Mouse (Mus musculus): ENCODE data around the gene Arap2. TPM values are rescaled to one million over a fixed set of nuclear protein-coding genes. Genes with fewer than 3 reads are reported as not detected.
A peak's percentile ranks its signal among the peaks of the same experiment; 100 is the strongest.

The Arap2 gene
- total RNA-seq (2021), result 1 to 10 TPM; 4.0 to 6.7 TPM
- long read RNA-seq, experiment 1, result 0 reads
- long read RNA-seq, experiment 2, result 0 reads

- DNase-seq, result peak; percentile 76 to 86
Observed at GRCm38 (mm10) chr5:62765784-62766701, at the start of gene Arap2. Arap2 (minus strand) TSS chr5:62766159.

DNA sequence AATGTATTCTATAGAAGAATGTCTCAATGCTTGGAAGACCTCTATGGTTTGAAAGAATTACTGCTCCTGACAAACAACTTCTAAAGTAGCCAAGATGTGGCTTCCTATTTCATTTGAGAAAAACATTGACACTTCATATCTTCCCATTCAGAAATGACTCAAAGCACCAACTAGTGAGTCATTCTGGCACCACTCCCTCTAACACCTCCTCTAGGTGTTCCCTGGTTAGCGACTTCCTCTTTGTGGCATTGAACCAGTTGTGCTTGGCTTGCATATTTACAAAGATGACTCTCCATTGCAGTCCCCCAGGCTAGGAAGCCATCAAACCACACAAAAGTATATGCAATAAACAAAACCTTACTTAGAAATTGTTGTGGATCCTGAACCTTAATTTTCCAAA is 49.8 kb upstream of the Arap2 start:
- DNase-seq, result no peak

DNA sequence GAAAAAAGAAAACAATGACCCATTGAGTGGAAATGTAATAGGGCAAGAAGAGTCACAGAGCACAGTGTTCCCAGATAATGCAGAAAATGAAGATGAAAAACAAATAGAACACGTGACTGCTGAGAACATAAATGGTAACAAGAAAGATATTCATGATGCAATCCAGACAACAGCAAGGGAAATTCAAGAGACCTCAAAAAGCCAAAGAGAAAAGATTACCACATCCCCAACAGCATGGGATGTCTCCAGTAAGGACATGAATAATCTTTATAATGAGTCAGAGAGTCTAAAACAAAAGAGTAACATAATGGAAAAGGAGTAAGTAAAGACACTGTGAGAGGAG is 48.1 kb upstream of the Arap2 start:
- DNase-seq, result no peak

- no peak for DNase-seq
Observed at GRCm38 (mm10) chr5:62813402-62814071, 47.6 kb upstream of the Arap2 start, which contains the start of gene Dthd1. Dthd1 (plus strand) TSS chr5:62813823.

GRCm38 (mm10) chr5:62792776-62793175 is 26.8 kb upstream of the Arap2 start:
- DNase-seq, result no peak

GRCm38 (mm10) chr5:62790921-62791564 is 25.1 kb upstream of the Arap2 start:
- no peak for DNase-seq

GRCm38 (mm10) chr5:62786809-62787208 is 20.9 kb upstream of the Arap2 start:
- peak; percentile 37 to 50 for DNase-seq

DNA sequence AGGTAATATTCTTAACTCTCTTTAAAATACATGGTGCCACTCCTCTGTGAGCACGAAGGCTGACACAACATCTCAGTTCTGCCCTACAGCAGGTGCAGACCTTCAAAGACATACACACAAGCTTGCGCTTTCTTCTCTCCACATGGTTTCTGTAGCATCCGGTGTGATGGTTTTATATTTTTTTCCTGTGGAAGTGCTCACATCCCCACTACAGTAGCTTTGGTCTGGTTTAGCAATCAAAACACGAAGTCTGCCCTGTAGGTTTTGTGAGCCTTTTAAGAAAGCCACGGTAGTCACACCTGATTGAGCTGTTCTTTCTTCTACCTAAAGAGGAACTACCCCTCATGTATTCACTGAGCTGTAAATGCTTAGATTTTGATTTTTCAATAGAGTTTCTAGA is 12.7 kb upstream of the Arap2 start:
- no peak for DNase-seq

DNA sequence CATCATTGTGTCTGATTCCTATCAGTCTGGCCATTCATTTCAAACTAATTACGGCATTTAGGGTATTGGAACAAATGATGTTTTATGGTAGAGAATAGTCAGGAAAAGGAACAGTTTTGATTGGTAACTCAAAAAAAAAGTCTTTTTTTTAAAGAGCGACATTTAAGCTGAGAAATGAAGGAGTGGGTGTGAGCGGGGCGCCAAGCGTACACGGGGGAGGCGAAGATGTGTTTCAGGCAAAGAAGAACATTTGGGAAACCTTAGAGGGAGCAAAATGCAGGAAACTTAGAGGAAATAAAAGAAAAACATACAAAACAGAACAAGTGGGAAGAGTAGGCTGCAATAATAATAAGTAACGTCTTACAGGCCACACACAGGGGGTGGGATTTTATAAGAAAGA is 11.8 kb upstream of the Arap2 start:
- DNase-seq, result no peak

DNA sequence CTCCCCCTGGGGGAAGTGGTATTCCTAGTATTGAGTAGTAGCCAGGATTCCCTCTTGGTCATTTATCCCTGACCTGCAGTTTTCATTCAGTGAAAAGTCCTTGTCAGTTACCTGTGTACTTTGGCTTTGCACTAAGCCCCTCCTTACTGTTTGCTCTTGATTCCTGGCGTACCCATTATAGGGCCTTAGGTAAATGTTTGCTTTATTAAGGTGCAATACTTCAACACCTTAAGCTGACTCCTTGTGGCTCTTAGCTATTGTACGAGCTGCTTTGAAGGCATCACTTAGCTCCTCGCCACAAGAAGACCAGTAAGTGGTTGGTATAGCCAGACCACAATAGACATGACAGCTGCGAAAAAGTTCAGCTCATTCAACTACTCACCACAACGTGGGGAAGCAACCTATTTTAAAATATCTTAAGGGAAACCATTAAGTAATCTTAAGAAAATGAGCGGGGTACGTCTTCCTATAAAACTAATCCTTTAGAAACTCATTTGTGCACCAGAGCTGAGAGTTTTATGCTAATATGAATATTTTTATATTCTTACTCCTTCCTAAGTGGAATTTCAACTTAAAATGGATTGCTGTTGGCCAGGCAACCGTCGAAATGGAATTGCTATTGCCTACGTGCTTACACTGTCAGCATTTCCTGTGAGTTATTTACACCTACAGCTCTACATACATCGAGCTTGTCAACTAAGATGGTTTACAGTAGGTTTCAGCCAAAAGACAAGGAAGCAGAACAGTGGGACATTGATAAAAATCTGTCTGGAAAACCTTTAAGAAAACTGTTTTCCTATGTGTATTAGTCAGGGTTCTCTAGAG is 6.0 kb upstream of the Arap2 start:
- no peak for DNase-seq

GRCm38 (mm10) chr5:62765459-62765783 is 538 bp downstream of the Arap2 start:
- no peak for DNase-seq

DNA sequence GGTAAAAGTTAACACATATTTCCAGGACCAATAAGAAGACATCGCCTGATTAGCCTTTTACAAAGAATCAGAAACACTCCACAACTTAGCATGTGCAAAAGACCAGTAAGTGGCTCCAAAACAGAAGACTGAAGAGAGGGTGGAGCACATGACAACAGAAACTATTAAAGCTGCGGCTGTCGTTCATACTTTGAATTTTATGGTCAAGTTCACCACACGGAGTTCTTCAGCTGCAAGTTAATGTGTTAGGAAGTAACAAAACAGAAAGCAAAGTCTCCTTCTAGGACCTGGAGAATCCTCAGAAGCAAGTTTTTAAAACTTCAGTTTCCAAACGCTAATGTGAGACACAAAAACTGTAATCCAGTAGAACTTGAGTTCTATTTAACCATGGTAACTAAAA is 1.8 kb downstream of the Arap2 start:
- no peak for DNase-seq

GRCm38 (mm10) chr5:62763046-62763445 is 2.9 kb downstream of the Arap2 start:
- no peak for DNase-seq

DNA sequence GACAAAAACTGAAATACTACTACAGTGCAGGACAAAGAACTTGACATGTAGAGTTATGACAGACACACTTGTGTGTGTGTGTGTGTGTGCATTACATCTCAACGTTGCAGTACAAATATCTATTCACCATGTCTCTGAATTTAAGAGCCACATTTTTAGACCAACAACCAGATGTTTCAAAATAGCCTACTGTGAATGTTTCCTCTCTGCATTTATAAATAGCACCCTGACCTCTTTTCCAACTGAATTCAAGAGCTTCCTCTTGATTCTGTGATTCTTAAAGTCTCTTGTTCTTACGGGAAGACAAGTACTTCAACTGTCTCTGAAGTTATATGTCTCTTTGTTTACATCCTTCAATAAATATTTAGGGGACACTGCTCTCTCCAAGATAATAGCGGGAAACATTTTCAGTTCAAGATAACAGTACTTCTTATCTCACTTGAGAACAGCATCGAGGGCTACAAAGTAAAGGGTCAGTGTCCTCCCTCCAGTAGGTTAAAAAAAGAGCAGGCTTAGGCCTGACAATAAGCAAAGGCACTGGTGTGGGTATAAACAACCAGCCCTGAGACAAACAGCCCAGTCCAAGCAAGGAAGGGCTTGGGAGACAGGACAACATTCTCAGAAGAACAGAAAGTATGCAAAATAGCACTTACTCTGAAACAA is 3.5 kb downstream of the Arap2 start:
- no peak for DNase-seq

- DNase-seq, result no peak
Observed at GRCm38 (mm10) chr5:62760791-62761504, 5.0 kb downstream of the Arap2 start.

GRCm38 (mm10) chr5:62755808-62756527 is 10.0 kb downstream of the Arap2 start:
- no peak for DNase-seq

- no peak for DNase-seq
Observed at GRCm38 (mm10) chr5:62752934-62753333, 13.0 kb downstream of the Arap2 start.

DNA sequence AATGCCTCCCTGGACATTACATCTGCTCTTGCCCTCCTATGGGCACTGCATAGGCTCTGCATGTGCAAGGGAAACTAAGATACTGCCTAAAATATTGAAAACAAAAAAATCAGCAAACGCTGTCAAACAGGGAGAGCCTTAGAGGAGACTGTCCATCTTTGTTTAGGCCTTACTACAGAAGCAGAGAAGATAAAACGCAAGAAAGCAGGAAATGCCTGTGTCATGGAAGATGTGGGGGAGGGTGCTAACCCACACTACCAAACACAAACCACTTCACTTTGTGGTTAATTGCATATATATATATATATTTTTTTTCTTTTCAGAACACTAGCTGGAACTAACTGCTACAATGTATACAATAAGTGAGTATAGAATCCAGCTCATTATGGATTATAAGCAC is 14.3 kb downstream of the Arap2 start:
- no peak for DNase-seq

- no peak for DNase-seq
Observed at GRCm38 (mm10) chr5:62748168-62748567, 17.8 kb downstream of the Arap2 start.

- DNase-seq, result no peak
Observed at GRCm38 (mm10) chr5:62743220-62743922, 22.6 kb downstream of the Arap2 start.

All from adrenal gland, postnatal 36 days (tissue).